Mouse (Mus musculus): ENCODE results near the gene Gm10491. TPM values are rescaled to one million over a fixed set of nuclear protein-coding genes. Genes with fewer than 3 reads are reported as not detected.

The Gm10491 gene
- total RNA-seq (2023), result not detected

DNA sequence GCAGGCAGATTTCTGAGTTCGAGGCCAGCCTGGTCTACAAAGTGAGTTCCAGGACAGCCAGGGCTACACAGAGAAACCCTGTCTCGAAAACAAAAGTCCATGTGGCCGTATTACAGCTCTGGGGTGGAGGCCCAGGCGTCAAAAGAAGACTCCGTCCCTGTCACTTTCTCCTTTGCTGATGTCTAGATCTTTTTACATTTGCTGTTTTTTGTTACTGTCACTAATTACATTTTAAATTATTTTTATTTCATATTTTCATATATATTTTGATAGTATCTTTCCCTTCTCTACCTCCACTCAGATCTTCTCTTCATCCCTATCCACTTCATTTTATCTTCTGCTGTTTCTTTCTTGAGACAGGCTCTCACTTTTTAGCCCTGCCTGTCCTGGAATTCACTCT, at the start of gene Gm10491:
TSS of gene Gm10491 (minus strand) at position 101 of the 400 bp plus-strand sequence.

DNA sequence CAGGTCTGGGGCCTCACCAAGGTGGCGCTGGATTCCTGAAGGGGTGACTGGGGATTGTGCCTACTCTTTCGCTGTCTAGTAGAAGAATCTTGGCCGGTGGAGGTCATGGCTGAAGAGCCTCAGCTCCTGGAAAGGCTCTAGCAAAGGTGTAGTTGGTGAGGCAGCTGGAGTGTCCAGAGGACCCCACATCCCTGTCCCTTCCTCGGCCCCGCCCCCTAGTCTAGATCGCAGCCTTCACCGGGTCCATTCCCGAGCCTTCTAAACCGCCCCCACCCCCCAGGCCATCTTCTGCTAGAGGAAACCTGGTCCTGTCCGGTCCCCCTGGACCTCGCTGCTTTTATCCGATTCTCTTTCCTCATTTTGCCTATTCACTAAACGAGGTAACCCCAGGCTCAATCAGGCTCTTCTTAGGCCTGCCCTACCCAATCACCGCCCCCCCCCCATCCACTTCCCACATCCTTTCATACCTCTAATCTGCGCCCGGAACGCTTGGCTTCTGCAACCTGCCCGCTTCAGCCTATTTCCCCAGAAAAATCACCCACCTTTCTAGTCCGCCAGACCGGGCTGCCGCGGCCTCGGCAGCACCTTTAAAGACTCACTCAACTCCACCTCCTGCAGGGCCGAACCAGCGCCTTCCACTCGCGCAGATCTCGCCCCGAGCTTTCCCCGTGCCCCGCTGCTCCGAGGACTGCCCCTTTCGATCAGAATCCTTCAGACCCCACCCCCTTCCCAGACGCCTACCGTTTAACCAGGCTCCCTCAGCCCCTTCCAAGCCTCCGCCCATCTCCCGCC, 39.7 kb upstream of the Gm10491 start, which contains the start of gene Hdac6:
TSS of gene Hdac6 (minus strand) at position 782 of the 792 bp plus-strand sequence.

DNA sequence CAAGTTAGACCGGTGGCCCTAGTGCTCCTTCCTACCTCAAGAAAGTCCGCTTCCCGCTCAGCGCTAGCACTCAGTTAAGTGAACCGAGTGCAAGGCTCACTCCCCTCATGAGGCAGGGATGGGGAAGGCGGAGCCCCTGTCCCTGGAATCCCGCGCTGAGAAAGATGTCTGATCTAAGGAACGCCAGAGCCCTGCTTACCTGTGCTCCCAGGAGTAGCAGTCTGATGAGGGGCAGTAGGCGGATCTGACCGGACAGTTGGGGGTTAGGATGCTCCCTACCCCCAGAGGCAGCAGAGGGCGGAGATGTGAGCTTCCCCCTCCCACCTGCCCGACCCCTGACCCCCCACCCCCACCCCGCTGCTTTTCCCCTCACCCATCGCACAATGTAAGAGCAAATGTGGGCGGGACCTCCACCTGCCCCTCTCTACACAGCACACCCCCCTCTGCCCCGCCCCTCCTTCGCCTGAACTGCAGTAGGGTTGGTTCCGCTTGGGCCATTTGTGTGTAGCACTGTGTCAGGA, 20.7 kb upstream of the Gm10491 start, which contains the start of gene Eras:
TSS of gene Eras (minus strand) at position 338 of the 521 bp plus-strand sequence.

DNA sequence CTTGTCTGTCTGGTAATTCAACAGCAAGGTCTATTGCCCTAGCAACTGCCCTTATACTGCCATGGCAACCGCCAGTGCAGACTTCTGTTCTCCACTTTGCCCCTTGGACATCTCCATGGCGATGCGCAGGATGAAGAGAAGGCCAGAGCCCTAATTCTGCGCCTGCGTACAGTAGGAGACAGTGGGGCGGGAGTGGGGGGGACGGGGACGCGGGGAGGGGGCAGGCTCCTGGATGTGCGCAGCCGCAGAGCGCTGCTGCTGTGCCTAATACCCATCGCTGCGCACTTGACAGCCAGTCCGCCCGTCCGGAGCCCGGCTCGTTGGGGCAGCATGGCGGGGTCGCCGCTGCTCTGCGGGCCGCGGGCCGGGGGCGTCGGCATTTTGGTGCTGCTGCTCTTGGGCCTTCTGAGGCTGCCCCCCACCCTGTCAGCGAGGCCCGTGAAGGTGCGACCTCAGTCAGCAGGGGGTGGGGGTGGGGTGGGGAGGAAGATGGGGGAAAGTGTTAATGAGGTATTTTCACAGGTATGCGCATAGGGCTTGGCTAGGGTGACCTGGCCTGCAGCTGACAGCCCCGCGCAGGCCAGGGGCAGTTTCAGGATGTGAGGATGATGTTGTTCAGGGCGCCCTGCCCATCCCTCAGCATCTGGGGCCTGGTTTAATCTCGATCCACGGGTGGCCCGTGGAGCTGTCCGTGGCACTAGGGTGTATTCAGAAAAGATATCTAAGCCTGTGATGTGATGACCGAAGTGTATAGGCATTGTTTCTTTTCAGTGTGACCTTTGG, 12.2 kb upstream of the Gm10491 start, which contains the start of gene Pcsk1n:
TSS of gene Pcsk1n (plus strand) at position 222 of the 783 bp plus-strand sequence.

DNA sequence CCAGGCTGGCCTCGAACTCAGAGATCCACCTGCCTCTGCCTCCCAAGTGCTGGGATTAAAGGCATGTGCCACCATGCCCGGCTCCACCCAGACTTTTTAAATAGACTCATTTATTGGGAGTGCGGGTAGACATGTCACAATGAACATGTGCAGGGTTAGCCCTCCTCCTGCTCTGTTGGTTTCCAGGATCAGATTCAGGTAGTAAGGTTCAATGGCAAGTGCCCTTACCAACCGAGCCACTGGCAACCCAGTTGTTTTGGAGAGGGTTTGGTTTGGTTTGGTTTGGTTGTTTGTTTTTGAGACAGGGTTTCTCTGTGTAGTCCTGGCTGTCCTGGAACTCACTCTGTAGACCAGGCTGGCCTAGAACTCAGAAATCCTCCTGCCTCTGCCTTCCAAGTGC, 1.6 kb upstream of the Gm10491 start, which contains the start of gene Gm10490:
TSS of gene Gm10490 (plus strand) at position 301 of the 400 bp plus-strand sequence.

GRCm38 (mm10) chrX:7898880-7899874, 8.5 kb downstream of the Gm10491 start, which contains the start of the genes Pqbp1 and Timm17b:
Gene Pqbp1, minus strand, starts transcription at chrX:7899269.
Gene Timm17b, plus strand, starts transcription at chrX:7899357.

GRCm38 (mm10) chrX:7883841-7884567, 23.6 kb downstream of the Gm10491 start, which contains the start of gene Slc35a2:
Gene Slc35a2, plus strand, starts transcription at chrX:7884028.

GRCm38 (mm10) chrX:7878007-7878419, 29.6 kb downstream of the Gm10491 start, which contains the start of gene Pim2:
Gene Pim2, plus strand, starts transcription at chrX:7878262.

Other genes with a start within 250 kb of the Gm10491 start
- gene Plp2, start 236.4 kb downstream of the Gm10491 start, total RNA-seq (2023), result 100 to 1,000 TPM; 423 to 453 TPM
- under 1 TPM in 1 of 2 experiments, not detected in 1; 0.20 TPM for gene Magix, start 226.6 kb downstream of the Gm10491 start, total RNA-seq (2023)
- gene Gpkow, start 210.7 kb downstream of the Gm10491 start, total RNA-seq (2023), result 10 to 100 TPM; 28.3 to 29.5 TPM
- 10 to 100 TPM; 38.2 to 41.9 TPM for gene Wdr45, start 193.5 kb downstream of the Gm10491 start, total RNA-seq (2023)
- gene Gm45208, start 185.6 kb downstream of the Gm10491 start, total RNA-seq (2023), result not detected
- 1 to 10 TPM; 5.0 to 5.5 TPM for gene Praf2, start 179.4 kb downstream of the Gm10491 start, total RNA-seq (2023)
- gene Ccdc120, start 156.9 kb downstream of the Gm10491 start, total RNA-seq (2023), result under 1 TPM; 0.57 to 0.90 TPM
- gene Tfe3, start 145.3 kb downstream of the Gm10491 start, total RNA-seq (2023), result 10 to 100 TPM; 68.1 to 79.5 TPM
- 100 to 1,000 TPM; 123 to 144 TPM for gene Gripap1, start 118.1 kb downstream of the Gm10491 start, total RNA-seq (2023)
- 1 to 10 TPM; 1.2 to 7.5 TPM for gene Kcnd1, start 85.5 kb downstream of the Gm10491 start, total RNA-seq (2023)
- gene Otud5, start 66.5 kb downstream of the Gm10491 start, total RNA-seq (2023), result 100 to 1,000 TPM; 119 to 128 TPM
- gene Pim2, start 29.6 kb downstream of the Gm10491 start, total RNA-seq (2023), result 1 to 10 TPM; 2.6 to 4.0 TPM
- 10 to 100 TPM; 22.8 to 23.3 TPM for gene Slc35a2, start 23.8 kb downstream of the Gm10491 start, total RNA-seq (2023)
- gene Pqbp1, start 8.6 kb downstream of the Gm10491 start, total RNA-seq (2023), result 10 to 100 TPM; 35.3 to 39.9 TPM
- 10 to 100 TPM; 43.0 to 48.2 TPM for gene Timm17b, start 8.5 kb downstream of the Gm10491 start, total RNA-seq (2023)
- gene Gm10490, start 1.7 kb upstream of the Gm10491 start, total RNA-seq (2023), result not detected
- gene Pcsk1n, start 12.0 kb upstream of the Gm10491 start, total RNA-seq (2023), result not detected
- not detected for gene Eras, start 20.8 kb upstream of the Gm10491 start, total RNA-seq (2023)
- gene Hdac6, start 40.1 kb upstream of the Gm10491 start, total RNA-seq (2023), result 10 to 100 TPM in 1 of 2 experiments, 1 to 10 TPM in 1; 7.2 to 10.7 TPM
- gene Gata1, start 70.2 kb upstream of the Gm10491 start, total RNA-seq (2023), result 10 to 100 TPM; 16.6 to 22.9 TPM
- gene Glod5, start 110.7 kb upstream of the Gm10491 start, total RNA-seq (2023), result not detected
- gene Suv39h1, start 166.9 kb upstream of the Gm10491 start, total RNA-seq (2023), result 10 to 100 TPM; 31.4 to 35.9 TPM
- gene Was, start 182.7 kb upstream of the Gm10491 start, total RNA-seq (2023), result 100 to 1,000 TPM; 149 to 168 TPM
- gene Wdr13, start 225.1 kb upstream of the Gm10491 start, total RNA-seq (2023), result 10 to 100 TPM; 33.7 to 34.7 TPM
- 100 to 1,000 TPM; 323 to 397 TPM for gene Rbm3, start 238.0 kb upstream of the Gm10491 start, total RNA-seq (2023)